Mouse (Mus musculus) stomach, embryonic 14.5 days (tissue): ENCODE data around the gene Cenph. TPM values are rescaled to one million over a fixed set of nuclear protein-coding genes. Genes with fewer than 3 reads are reported as not detected.
A peak's percentile ranks its signal among the peaks of the same experiment; 100 is the strongest.
"Not testable (repeated sequence)": the region's sequence is repeated elsewhere in the genome, so short reads cannot be mapped to it uniquely, and the experiment has no call there.

Source experiments
- ATAC-seq: fragments of 200-750 bp; cut with Nextera tagmentation; 2 replicates; pipeline ENCODE4 v1.8.0; 2017; ENCODE audit warnings: low read depth, moderate TSS enrichment; ENCODE audit not compliant: insufficient number of reproducible peaks, insufficient read depth, low FRiP score
- H3K27ac ChIP-seq: fragments of 300-500 bp; sonication (generic); 2 replicates; pipeline ENCODE4 v1.5.1; 2014; ENCODE audit warnings: mild to moderate bottlenecking, low read length, moderate library complexity, mixed read lengths
- H3K27me3 ChIP-seq: fragments of 300-500 bp; sonication (generic); 2 replicates; pipeline ENCODE4 v1.6.1; 2014; ENCODE audit warnings: low read length, control low read depth, mixed read lengths; ENCODE audit not compliant: control insufficient read depth, insufficient read depth
- H3K36me3 ChIP-seq: fragments of 300-500 bp; sonication (generic); 2 replicates; pipeline ENCODE4 v1.6.1; 2014; ENCODE audit warnings: mild to moderate bottlenecking, control low read depth, low read length, moderate library complexity, mixed read lengths; ENCODE audit not compliant: control insufficient read depth, insufficient read depth
- H3K4me1 ChIP-seq: fragments of 300-500 bp; sonication (generic); 2 replicates; pipeline ENCODE4 v1.6.1; 2014; ENCODE audit warnings: low read length, control low read depth, mixed read lengths; ENCODE audit not compliant: control insufficient read depth, insufficient read depth
- H3K4me2 ChIP-seq: fragments of 300-500 bp; sonication (generic); replicated peaks from 2 replicates; pipeline ENCODE4 v1.6.1; 2014; ENCODE audit warnings: low read depth, low read length, control low read depth
- H3K4me3 ChIP-seq: fragments of 300-500 bp; sonication (generic); 2 replicates; pipeline ENCODE4 v1.5.1; 2014; ENCODE audit warnings: low read depth, low read length, control low read depth
- H3K9ac ChIP-seq: fragments of 300-500 bp; sonication (generic); replicated peaks from 2 replicates; pipeline ENCODE4 v1.6.1; 2014; ENCODE audit warnings: low read depth, mild to moderate bottlenecking, control low read depth, low read length, moderate library complexity, mixed read lengths
- H3K9me3 ChIP-seq: fragments of 300-500 bp; sonication (generic); 2 replicates; pipeline ENCODE4 v1.6.1; 2016; ENCODE audit warnings: low read depth, low read length, control low read depth; ENCODE audit not compliant: control insufficient read depth
- WGBS: fragments of 180-500 bp; shearing (Covaris S2); extraction: QIAGEN DNeasy Blood & Tissue Kit; methylation state at CpG from one replicate; pipeline ENCODE4 v1.1.7; 2014; 5-methylcytosine and 5-hydroxymethylcytosine counted together
- polyA plus RNA-seq: library from polyadenylated mRNA; unstranded; fragments of >200 nt; fragmentation: Nextera tagmentation; extraction: Ambion mirVana; gene quantifications from 2 replicates; pipeline ENCODE4 v1.2.1, GENCODE M21; 2014

Cenph gene
- polyA plus RNA-seq, 1 experiment from 2014 or later, result 38.9 TPM

- no peaks in the 10 kb centered on the region for H3K27me3 ChIP-seq
- ATAC-seq, result peak; percentile 40
- H3K4me3 ChIP-seq, result peak overlapping the region; percentile 85
- 46% methylated on average over 11 of the region's 11 CpGs for WGBS
- peak overlapping the region; percentile 96 for H3K27ac ChIP-seq
- H3K9ac ChIP-seq, result no peak overlapping the region
- peaks cover 7% of the 10 kb centered on the region for H3K4me1 ChIP-seq
- H3K4me2 ChIP-seq, result peak overlapping the region; percentile 59
- no peaks in the 10 kb centered on the region for H3K9me3 ChIP-seq
- no peaks in the 10 kb centered on the region for H3K36me3 ChIP-seq
Measured at GRCm38 (mm10) chr13:100743346-100744035, 32.2 kb downstream of the Cenph start.

GRCm38 (mm10) chr13:100742831-100743230 lies 32.9 kb downstream of the Cenph start:
- Histone ChIP-seq H3K9ac (no peak overlapping the region), H3K4me2 (0 out of 2 replicates have a peak overlapping the region, but pooled peaks have one; percentile 59), H3K27me3 (no peaks in the 10 kb centered on the region), H3K27ac (no peak overlapping the region), H3K36me3 (peaks cover 3% of the 10 kb centered on the region; the same call in 1 of the 2 replicates), H3K4me1 (peaks cover 7% of the 10 kb centered on the region), H3K9me3 (no peaks in the 10 kb centered on the region), H3K4me3 (no peak overlapping the region)
- WGBS, result 75% methylated on average over 5 of the region's 5 CpGs
- no peak for ATAC-seq

GRCm38 (mm10) chr13:100732756-100733155 lies 42.9 kb downstream of the Cenph start:
- 91% methylated on average over 2 of the region's 2 CpGs for WGBS
- ATAC-seq, result no peak
- Histone ChIP-seq H3K9ac (no peak overlapping the region), H3K27ac (no peak overlapping the region), H3K4me2 (no peak overlapping the region), H3K4me3 (no peak overlapping the region), H3K4me1 (peaks cover 5% of the 10 kb centered on the region; the same call in 1 of the 2 replicates), H3K27me3 (no peaks in the 10 kb centered on the region), H3K36me3 (peaks cover 5% of the 10 kb centered on the region), H3K9me3 (no peaks in the 10 kb centered on the region)

- not testable (repeated sequence) for H3K4me3 ChIP-seq, H3K9me3 ChIP-seq, ATAC-seq, H3K27me3 ChIP-seq, H3K36me3 ChIP-seq, H3K9ac ChIP-seq, H3K4me1 ChIP-seq
- Histone ChIP-seq H3K27ac (peak overlapping the region; percentile 48; the same call in 1 of the 2 replicates), H3K4me2 (peak overlapping the region; percentile 57)
- WGBS, result 86% methylated on average over 5 of the region's 6 CpGs
Measured at GRCm38 (mm10) chr13:100731462-100732046, 44.1 kb downstream of the Cenph start.

GRCm38 (mm10) chr13:100730861-100731176 lies 44.9 kb downstream of the Cenph start, which contains the start of gene Cdk7:
Gene Cdk7 (minus strand): TSS chr13:100730939.
- Histone ChIP-seq H3K4me3 (peak within 1 kb of the TSS; percentile 92), H3K4me1 (peaks cover 5% of the 10 kb centered on the region; the same call in 1 of the 2 replicates), H3K27me3 (no peaks in the 10 kb centered on the region), H3K9me3 (no peaks in the 10 kb centered on the region), H3K36me3 (peaks cover 10% of the 10 kb centered on the region), H3K27ac (peak within 1 kb of the TSS; percentile 93), H3K9ac (peak within 1 kb of the TSS; percentile 89), H3K4me2 (peak within 1 kb of the TSS; percentile 57)
- 0% methylated on average over 19 of the region's 19 CpGs for WGBS
- ATAC-seq, result peak; percentile 98

GRCm38 (mm10) chr13:100730153-100730860 lies 45.4 kb downstream of the Cenph start:
- H3K4me3 ChIP-seq, result peak overlapping the region; percentile 92
- under 1% methylated on average over 30 of the region's 30 CpGs for WGBS
- H3K27me3 ChIP-seq, result no peaks in the 10 kb centered on the region
- peaks cover 10% of the 10 kb centered on the region for H3K36me3 ChIP-seq
- ATAC-seq, result no peak
- H3K27ac ChIP-seq, result peak overlapping the region; percentile 93
- H3K4me1 ChIP-seq, result peaks cover 5% of the 10 kb centered on the region; the same call in 1 of the 2 replicates
- H3K4me2 ChIP-seq, result peak overlapping the region; percentile 57
- H3K9ac ChIP-seq, result peak overlapping the region; percentile 89
- no peaks in the 10 kb centered on the region for H3K9me3 ChIP-seq

- 95% methylated on average over 4 of the region's 4 CpGs for WGBS
- peaks cover 13% of the 10 kb centered on the region for H3K36me3 ChIP-seq
- H3K27me3 ChIP-seq, H3K27ac ChIP-seq, H3K4me1 ChIP-seq, H3K9ac ChIP-seq, H3K9me3 ChIP-seq, ATAC-seq, H3K4me3 ChIP-seq, H3K4me2 ChIP-seq: not testable (repeated sequence)
Measured at GRCm38 (mm10) chr13:100728530-100728929, 47.2 kb downstream of the Cenph start.

GRCm38 (mm10) chr13:100728086-100728485 lies 47.6 kb downstream of the Cenph start:
- Histone ChIP-seq H3K4me3 (no peak overlapping the region), H3K27me3 (no peaks in the 10 kb centered on the region), H3K9me3 (no peaks in the 10 kb centered on the region), H3K9ac (no peak overlapping the region), H3K4me2 (no peak overlapping the region), H3K36me3 (peaks cover 13% of the 10 kb centered on the region), H3K4me1 (peaks cover 5% of the 10 kb centered on the region; the same call in 1 of the 2 replicates), H3K27ac (no peak overlapping the region)
- no peak for ATAC-seq
- WGBS, result 93% methylated on average over 5 of the region's 5 CpGs
